Mouse (Mus musculus) left cerebral cortex, adult 8-10 months (tissue): ENCODE measurements around the gene Lman2l. TPM values are rescaled to one million over a fixed set of nuclear protein-coding genes. Genes with fewer than 3 reads are reported as not detected.

ENCODE experiments used
- DNase-seq, 2 experiments: peaks; one replicate each; pipeline ENCODE4 v3.0.0; 2022; ENCODE audit warnings: low spot score in 2 of 2
- total RNA-seq, 4 experiments: library from RNA; stranded (reverse); gene quantifications; 2 replicates each; pipeline ENCODE4 v1.2.4; 2022

The Lman2l gene
- total RNA-seq = 10 to 100 TPM; 36.4 to 46.7 (median 39.1) TPM

DNA sequence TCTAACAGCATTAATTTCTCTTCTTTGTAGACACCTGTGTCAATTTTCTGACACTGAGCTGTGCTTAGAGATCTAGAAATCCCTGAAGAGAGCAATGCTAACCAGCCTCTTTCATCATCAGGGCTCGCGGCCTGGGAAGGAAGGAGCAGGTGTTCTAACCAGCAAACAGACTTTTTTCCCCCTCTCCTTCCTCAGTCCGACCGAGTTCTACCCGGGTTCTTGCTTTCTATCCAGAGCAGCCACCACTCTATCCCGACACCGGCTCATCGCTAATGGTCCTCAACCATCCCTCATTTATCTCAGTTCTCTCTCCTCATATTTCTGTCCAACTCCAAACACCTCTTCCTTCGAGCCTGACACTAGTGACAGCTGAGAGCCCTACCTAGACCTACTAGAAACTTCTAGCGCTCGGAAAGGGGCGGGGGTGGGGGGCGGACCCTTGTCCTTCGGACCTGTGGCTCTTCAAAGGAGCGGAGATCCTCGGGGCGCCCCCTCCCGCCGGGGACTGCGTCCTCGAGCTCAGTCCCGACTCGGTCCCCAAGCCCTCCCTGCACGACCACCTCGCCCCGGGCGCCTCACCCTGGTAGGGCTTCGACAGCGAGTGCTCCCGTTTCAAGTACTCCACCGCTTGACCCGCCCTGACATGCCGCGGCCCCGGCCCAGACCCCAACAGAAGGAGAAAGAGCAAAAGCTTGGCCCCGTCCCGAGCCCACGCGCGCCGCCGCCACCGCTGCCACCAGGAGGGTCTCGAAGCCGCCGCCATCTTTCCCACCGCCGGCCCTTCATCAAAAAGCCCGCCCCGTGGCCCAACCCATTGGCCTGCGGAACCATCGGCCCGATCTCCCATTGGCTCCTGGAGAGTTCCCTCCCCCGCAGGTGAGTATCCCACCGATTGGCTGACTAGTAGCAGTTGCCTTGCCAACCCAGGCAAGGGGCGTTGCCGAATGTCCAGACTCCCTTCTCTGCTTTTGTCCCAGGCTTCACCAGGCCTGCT lies at the start of gene Lman2l:
Gene Lman2l, minus strand, starts transcription at position 801 of the 994 bp plus-strand sequence.
- peak; percentile 84 to 98 for DNase-seq

DNA sequence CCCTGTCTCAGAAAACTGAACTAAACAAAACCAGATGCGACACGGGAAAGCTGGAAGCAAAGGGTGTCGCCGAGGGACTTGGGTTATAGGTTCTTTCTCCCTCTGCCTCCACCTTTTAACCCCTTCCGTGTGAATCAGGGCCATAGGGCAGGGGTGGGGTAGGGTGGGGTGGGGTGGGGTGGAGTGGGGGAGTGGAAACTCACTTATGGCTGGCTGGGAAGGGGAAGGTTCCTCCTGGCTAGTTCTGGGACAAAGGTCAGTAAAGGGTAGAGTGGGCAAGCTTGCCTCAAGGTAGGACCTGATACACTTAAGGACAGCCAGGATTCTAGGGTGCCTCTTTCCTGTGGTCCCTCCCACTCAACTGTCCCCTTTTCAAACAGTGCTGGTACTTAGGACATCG lies 48.2 kb upstream of the Lman2l start:
- no peak for DNase-seq

DNA sequence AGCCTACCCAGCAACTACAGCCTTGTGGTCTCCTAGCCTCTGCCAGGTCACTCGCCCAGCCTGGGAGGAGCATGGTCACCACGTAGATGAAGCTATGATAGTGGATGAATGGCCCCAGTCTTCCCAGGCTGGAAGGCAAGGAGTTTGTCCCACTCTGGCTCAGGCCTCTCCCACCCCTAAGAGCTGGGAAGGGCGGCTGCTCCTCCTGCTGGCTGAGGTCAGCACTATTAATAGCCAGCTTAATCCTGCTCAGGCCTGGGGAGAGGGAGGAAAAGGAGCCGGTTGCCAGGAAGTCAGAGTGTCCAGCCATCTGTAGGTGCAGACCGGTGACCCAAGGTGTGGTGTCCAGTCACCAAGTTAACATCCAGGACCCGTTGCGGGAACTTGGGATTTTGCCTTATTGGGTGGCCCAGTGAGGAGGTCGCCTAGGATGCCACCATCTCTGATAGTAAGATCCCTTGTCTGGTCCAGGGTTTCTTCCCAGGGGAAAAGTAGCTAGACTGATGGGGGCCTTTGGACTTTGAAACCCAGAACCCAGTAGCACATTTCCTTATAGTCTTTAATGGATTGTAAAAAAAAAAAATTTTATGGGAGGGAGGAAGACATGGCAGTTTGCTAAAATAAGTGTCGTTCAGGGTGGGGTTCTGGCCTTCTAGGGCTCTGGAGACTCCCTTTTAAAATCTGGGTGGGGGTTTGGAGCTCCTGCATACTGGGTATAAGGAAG lies 47.5 kb upstream of the Lman2l start:
- no peak for DNase-seq

DNA sequence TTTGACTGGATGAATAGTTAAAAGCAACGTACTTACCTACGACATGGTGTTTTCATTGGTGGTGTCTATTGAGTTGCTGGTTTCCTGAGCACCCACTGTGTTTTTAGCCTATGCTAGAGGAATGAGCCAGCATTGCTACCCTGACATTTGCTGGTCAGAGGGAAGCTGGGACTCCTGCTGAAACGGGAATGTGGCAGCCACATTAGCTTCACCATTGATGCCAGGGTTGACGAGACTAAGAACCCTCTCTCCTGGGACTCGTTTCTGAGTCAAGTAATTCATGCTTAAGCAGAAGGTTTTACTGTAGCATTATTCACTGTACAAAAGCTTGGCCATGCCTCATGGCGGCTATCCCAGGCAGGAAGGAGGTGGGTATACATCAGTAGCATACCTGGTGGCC lies 44.6 kb upstream of the Lman2l start:
- DNase-seq = no peak

DNA sequence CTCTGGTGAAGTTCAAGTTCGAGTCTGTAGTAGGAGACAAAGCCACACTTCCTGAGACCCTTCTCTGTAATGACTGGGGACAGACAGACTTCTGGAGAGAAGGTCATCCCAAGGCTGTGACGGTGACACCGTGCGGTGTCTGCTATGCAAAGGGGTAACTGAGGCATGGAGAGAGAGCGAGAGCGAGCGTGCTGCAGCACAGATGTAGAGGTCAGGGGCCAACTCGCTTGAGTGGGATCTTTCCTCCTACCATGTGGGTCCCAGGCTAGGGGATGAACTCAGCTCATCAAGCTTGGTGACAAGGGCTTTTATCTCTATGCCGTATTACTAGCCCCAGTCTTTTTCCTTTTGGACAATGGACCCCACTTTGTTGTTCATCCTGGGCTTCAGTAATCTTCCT lies 42.0 kb upstream of the Lman2l start:
- DNase-seq = no peak

DNA sequence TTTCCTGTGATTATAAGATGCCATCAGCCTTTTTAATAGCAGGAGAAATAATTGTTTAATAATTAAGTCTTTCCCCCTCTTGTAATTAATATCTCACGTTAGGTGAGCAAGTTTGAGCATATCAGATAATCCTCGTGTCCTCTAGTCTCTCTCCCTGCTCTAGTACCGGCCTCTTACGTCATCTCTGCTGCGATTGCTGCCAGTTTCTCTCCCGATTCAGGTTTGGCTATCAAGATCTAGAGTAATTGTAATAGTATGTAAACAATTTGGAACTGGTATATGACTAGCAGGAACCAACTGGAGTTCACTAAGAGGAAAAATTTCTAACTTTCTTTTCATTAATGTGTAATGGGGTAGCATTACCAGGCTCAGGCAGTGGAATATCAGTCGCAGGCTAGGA lies 40.0 kb upstream of the Lman2l start:
- no peak for DNase-seq

DNA sequence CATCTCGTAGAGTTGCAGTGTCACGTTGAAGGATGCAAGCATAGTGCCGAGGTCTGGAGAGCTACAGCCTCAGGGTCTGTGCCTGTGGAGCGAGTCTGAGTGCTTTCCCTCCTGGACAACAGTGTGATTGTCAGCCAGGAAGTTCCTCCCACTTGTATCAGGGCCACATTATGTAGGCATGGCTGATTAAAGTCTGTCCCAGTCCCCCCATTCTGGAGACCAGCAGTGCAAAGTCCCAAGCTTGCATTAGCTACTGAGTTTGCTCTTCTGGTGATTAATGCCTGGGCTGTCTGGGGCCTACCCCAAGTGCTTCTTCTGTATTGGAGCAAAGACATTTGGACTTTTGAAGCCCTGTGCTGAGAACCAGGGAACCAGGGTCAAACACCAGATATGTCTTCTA lies 38.8 kb upstream of the Lman2l start:
- no peak for DNase-seq

DNA sequence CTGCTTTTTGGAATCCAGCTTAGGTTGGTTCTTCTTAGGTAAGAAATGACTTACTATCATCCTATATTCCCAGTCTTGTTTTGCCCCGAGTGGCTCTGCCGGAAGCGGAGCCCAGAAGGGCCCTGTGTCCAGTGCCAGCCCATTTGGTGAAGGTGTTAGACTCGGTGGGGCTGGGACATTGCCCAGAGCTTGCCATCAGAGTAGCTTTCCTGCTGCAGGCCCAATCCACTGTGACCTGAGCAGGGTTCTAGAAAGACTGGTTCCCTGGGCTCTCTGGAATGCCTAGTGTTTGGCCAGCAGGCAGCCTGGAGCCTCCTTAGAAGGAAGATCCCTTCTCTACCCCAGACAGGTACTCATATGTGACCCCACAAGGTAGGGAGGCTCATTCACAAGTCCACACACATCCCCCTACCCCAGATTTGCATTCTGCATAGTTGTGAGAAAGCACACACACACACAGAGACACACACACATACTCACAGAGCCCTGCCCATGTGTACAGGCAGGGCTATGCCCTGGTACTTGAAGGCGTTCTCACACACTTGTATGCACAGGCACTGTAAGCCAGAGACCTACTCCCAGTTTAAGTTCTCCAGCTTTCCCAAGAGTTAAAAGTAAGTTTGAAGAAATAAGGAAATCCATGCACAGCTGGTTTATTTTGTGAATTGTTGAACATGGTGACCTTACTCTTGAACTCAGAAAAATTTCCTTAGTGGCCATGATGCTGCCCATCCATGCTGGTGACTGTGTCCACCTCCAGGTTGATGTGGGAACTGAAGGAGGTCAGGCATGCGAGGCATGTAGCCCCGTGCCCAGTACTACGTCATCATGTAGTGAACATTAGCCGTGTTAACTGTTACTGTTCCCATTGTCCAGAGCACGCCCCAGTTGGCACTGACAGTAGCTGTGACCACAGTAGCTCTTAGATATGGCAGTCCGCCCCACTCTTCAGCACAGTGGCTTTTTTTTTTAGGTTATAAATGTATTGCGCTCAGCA lies 35.1 kb upstream of the Lman2l start:
- no peak for DNase-seq

DNA sequence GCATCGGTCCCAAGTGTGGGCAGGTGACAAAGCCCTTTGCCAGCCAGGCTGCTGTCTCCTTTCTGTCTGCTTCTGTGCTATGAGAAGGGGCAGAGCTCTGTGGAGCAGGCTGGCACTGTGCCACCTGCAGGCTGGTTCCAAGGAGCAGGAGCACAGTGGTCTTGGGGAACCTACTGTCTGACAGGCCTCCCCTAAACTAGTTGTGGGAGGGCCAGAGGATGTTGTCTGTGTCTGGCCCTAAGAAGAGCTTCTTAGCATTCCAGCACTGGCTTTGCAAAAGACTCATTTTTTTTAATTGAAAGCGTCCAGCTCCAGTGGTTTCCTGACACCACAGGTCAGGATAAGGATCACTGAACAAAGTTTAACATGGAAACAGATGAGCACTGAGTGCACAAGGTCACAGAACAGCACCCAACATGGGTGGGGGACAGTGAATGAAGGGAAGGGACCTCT lies 33.3 kb upstream of the Lman2l start:
- no peak for DNase-seq

DNA sequence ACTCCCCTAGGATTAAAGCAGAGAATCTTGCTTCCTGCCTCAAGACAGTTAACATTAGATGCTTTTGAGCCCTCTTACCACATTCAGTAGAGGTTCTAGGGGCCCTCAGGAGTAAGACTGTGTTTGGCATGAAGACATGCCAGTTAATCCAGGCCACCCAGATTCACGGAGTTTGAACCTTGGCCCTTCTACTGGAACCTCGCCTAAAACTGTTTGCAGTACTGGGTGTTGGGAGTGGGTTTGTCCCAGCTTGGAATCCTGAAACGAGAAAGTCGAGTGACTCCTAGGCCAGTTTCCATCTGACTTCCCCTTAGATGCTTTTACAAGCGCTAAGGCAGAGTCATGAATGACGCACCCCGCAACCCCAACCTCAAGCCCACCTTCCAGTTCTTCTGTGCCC lies 31.4 kb upstream of the Lman2l start:
- DNase-seq = no peak

DNA sequence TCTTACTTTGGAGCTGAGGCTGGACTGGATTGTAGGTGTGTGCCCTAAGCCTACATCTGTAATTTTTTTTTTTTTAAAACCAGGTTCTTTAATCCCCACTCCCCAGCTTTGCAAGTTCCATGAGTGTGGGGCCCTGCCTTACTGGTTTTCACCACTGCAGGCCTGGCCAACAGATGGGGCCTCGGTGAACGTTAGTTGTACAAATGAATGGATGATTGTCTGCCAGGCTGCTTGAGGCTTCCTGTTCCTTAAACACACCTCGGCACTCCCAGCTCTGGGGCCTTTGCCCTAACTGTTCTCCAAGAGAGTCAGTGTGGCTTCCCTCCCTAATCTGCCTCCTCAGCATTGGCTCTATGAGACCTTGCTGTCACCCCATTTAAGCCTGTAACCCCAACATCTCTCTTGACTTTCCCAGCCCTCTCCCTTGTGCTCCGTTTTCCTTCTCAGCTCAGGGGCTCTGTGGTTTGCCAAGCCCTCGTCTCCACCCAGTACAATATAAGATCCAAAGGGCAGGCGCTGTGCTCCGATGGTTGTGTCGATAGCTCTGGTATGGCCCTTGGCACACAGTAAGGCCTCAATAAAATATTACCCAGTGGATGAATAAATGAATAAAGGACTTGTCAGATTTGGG lies 30.5 kb upstream of the Lman2l start:
- DNase-seq = no peak

DNA sequence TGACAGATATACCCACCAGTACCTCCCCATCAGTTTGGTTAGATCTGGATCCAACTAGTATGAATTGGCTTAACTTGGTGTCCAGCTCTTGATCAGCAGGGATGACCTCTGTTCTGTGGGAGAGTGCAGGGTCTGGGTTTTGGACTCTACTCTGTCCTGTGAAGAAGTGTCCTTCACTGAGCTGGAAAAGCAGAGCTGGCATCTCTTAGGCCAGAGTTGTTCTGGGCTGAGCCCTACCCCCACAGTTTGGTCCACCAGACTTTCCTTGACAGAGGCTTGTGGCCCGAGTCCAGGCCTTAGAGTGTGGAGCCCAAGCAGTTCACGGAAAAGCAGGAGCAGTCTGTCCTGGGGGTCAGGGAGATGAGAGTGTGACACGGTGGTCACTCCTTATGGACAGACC lies 29.6 kb upstream of the Lman2l start:
- no peak for DNase-seq

DNA sequence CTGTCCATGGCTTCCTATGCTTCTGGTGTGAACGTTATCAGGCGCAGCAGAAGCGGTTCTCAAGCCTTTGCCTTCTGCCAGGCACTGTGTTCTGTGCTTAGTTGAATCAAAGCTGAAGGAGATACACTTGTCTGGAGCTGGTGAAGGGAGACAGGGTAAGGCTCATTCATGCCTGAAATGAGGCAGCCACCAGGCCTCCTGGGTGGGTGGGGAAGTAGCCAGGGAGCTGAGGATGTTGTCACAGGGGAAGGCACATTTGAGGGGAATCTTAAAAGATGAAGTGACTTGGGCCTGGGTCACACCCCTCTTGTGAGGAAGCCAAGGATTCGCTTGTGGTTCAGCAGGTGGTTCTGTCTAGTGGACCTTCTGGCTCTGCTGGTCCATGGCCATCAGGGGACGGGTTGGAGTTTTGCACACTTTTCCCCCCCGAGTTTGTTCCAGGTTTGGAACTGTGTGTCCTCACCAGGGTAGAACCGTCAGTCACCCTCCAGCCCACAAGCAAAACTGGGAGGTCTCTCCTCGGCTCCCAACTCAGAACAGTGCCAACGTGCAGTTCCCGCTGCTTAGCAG lies 28.2 kb upstream of the Lman2l start:
- no peak for DNase-seq

DNA sequence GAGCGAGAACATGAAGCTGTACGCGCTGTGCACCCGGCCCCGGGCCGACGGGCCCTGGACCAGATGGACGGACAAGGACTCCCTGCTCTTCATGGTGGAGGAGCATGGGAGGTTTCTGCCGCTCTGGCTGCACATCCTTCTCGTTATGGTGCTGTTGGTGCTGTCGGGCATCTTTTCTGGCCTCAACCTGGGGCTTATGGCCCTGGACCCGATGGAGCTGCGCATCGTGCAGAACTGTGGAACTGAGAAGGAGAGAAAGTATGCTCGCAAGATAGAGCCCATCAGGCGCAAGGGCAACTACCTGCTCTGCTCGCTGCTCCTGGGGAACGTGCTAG lies 27.0 kb upstream of the Lman2l start:
- no peak for DNase-seq

DNA sequence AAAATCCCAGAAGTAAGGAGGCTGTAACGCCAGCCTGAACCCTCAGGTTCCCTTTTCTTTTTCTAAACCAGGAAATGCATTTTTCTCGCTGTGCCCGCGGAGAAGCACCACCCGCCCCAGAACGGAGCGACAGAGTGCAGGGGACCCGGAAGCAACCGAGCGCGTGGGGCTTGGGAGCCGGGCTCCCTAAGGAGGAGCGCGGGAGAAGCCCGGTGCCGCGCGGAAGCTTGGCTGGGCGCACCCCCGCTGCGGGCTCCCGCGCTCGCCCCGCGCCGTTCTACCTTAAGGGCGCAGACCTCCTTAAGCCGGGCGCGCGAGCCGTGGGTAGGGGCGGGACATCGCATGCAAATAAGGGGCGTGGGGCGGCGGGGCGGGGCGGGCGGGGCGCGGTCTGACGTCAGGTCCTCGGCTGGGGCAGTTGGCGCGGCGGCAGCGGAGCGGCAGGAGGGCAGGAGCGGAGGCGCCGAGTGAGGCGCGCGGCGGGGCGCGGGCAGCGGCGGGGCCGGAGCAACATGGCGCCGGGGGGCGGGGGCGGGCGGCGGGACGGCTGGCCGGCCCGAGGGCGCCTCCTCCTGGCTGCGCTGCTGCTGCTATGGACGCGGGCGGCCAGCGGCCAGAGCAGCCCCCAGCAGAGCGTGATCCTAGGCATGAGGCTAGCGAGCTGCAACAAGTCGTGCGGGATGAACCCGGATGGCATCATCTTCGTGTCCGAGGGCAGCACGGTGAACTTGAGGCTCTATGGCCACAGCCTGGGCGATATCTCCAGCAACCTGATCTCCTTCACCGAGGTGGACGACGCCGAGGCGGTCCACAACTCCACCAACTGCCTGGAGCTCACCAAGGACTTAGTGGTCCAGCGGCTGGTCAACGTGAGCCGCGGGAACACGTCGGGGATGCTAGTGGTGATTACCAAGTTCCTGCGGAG lies 26.4 kb upstream of the Lman2l start, which contains the start of gene Cnnm4:
Gene Cnnm4, plus strand, starts transcription at position 440 of the 925 bp plus-strand sequence.
- DNase-seq = peak; percentile 57 to 84

DNA sequence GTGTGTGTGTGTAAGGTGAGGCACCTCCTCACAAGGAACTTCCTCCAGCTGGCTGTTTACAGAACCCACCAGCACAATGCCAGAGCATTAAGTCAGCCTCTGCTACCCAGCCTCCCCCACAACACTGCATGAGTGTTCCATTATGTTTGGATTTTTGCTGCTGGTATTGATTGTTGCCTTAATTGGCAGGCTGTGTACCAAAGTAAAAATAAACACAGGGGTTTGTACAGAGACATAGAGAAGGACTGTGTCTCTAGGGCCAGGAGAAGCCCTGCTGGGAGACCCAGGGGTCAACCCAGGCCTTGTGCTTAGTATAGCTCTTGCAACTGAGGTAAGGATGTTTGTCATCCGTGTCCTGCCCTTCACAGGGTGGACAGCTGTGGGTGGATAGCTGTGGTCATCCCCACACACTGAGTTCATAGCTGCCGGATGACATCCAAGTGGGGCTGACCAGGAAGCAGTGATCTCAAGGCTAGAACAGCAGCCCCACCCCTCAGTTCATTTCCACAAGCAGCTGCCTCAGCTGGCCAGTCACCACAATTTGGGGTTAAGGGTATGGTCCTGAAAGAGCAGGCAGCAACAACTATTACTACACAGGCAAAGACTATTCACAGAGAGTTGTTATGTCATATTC lies 24.9 kb upstream of the Lman2l start:
- DNase-seq = no peak

DNA sequence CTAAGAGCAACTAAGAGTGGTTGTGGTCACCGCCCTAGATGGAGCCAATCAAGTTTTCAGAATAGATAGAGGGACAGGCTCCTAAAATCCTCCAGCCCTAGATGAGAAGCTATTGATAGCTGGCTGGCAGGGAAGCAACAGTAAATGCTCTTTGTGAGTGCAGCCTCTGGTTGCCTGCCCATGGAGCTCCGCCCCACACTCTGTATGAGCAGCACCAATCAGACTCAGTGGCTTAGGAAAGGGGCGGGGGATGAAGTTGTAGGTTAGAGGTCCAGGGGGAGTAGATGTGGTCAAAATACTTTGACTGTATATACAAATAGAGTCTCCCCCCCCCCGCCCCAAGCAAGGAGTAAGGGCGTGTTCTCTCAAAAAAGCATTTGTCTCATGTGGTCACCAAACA lies 22.4 kb upstream of the Lman2l start:
- no peak for DNase-seq

DNA sequence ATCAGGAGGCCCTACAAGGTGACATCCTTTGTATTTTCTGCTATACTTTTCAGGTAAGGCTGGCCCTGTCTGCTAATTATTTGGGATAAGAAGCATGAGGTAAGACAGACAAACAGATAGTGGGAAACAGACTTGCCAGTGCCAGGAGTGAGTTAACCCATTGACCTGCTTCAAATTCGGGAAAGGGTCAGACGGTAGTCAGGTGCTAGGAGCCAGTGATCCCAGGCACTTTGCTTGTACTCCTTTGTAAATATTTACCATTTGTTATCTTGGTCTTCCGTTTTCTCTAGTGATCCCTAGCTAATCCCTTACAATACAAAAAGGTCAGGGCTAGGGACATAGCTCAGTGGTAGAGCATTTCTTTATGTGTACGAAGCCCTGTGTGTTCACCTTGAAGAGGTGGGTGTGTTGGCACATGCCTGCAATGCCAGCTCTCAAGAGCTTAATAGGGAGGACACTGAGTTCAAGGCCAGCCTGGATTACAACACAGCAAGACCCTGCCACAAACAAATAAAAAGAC lies 20.6 kb upstream of the Lman2l start:
- DNase-seq = no peak

DNA sequence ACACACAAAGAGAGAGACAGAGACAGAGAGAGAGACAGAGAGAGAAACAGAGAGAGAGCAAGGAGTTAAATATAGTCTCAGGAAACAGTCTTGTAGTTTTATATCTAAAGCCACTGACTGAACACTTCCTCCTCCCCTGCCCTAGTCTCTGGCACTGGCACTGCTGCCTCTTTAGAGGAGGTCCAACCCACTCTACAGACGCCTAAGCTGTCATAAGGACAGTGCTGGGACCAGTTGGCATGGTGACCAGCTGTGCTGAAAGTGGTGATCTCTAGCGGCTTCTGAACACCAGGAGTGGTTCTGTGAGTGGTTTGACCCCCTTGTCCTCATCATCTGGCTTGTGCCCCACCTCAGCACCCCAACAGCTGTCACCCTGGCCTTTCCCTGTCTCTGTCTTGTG lies 16.8 kb upstream of the Lman2l start:
- DNase-seq = no peak
